Mouse (Mus musculus): ENCODE measurements around the gene Atic. TPM values are rescaled to one million over a fixed set of nuclear protein-coding genes. Genes with fewer than 3 reads are reported as not detected.

The Atic gene
- polyA plus RNA-seq, 1 experiment from 2014 or later: 60.6 TPM

Other genes with a start within 250 kb of the Atic start
- gene Abca12, start 142.2 kb upstream of the Atic start, polyA plus RNA-seq (2015; fragmentation: Nextera tagmentation; extraction: Ambion mirVana): not detected in 2 replicates
- 53.0 and 58.5 TPM in 2 replicates for gene Fn1, start 96.0 kb downstream of the Atic start, polyA plus RNA-seq (2015; fragmentation: Nextera tagmentation; extraction: Ambion mirVana)

Measured in liver, embryonic 13.5 days (tissue).